Mouse (Mus musculus): Measurements from ENCODE around the gene Hmga1b. TPM values are rescaled to one million over a fixed set of nuclear protein-coding genes. Genes with fewer than 3 reads are reported as not detected.
"Not testable (repeated sequence)": the region's sequence is repeated elsewhere in the genome, so short reads cannot be mapped to it uniquely, and the experiment has no call there.

The Hmga1b gene
- polyA plus RNA-seq, 1 experiment from 2014 or later, result 1.5 TPM

GRCm38 (mm10) chr11:120775774-120776469, 13.3 kb downstream of the Hmga1b start:
- no peaks in the 10 kb centered on the region for H3K9me3 ChIP-seq (replicated peaks; ENCODE audit: control insufficient read depth, low read length)
- H3K27me3 ChIP-seq (ENCODE audit: control insufficient read depth, insufficient read depth, low read depth, low read length), result no peaks in the 10 kb centered on the region
- no peak overlapping the region for H3K4me3 ChIP-seq (ENCODE audit: low read depth, low read length)
- 20% methylated on average over 15 of the region's 15 CpGs for WGBS (ENCODE audit: insufficient replicate concordance)
- H3K27ac ChIP-seq (ENCODE audit: low read length), result no peak overlapping the region
- no peak overlapping the region for H3K4me2 ChIP-seq (ENCODE audit: low read depth, low read length)
- peak; percentile 79 for ATAC-seq (ENCODE audit: low read depth)
- no peaks in the 10 kb centered on the region for H3K4me1 ChIP-seq (ENCODE audit: control insufficient read depth, low read depth, low read length)
- H3K36me3 ChIP-seq (ENCODE audit: control insufficient read depth, insufficient read depth), result no peaks in the 10 kb centered on the region
- H3K9ac ChIP-seq (ENCODE audit: low read depth, low read length), result no peak overlapping the region

GRCm38 (mm10) chr11:120777123-120777522, 14.5 kb downstream of the Hmga1b start:
- no peaks in the 10 kb centered on the region for H3K36me3 ChIP-seq (ENCODE audit: control insufficient read depth, insufficient read depth)
- no peak overlapping the region for H3K4me2 ChIP-seq (ENCODE audit: low read depth, low read length)
- H3K27ac ChIP-seq (ENCODE audit: low read length), result no peak overlapping the region
- no peaks in the 10 kb centered on the region for H3K4me1 ChIP-seq (ENCODE audit: control insufficient read depth, low read depth, low read length)
- no peak overlapping the region for H3K4me3 ChIP-seq (ENCODE audit: low read depth, low read length)
- no peak overlapping the region for H3K9ac ChIP-seq (ENCODE audit: low read depth, low read length)
- 40% methylated on average over 6 of the region's 6 CpGs for WGBS (ENCODE audit: insufficient replicate concordance)
- no peak for ATAC-seq (ENCODE audit: low read depth)
- H3K9me3 ChIP-seq (replicated peaks; ENCODE audit: control insufficient read depth, low read length), result no peaks in the 10 kb centered on the region
- H3K27me3 ChIP-seq (ENCODE audit: control insufficient read depth, insufficient read depth, low read depth, low read length), result no peaks in the 10 kb centered on the region

GRCm38 (mm10) chr11:120779876-120780275, 17.3 kb downstream of the Hmga1b start:
- Histone ChIP-seq H3K36me3 (ENCODE audit: control insufficient read depth, insufficient read depth) (no peaks in the 10 kb centered on the region), H3K9ac (ENCODE audit: low read depth, low read length) (no peak overlapping the region), H3K27me3 (ENCODE audit: control insufficient read depth, insufficient read depth, low read depth, low read length) (no peaks in the 10 kb centered on the region), H3K9me3 (replicated peaks; ENCODE audit: control insufficient read depth, low read length) (no peaks in the 10 kb centered on the region), H3K4me2 (ENCODE audit: low read depth, low read length) (no peak overlapping the region), H3K4me1 (ENCODE audit: control insufficient read depth, low read depth, low read length) (peaks cover 10% of the 10 kb centered on the region), H3K27ac (ENCODE audit: low read length) (no peak overlapping the region), H3K4me3 (ENCODE audit: low read depth, low read length) (no peak overlapping the region)
- no peak for ATAC-seq (ENCODE audit: low read depth)
- 78% methylated on average over 1 of the region's 1 CpGs for WGBS (ENCODE audit: insufficient replicate concordance)

GRCm38 (mm10) chr11:120781361-120781760, 18.8 kb downstream of the Hmga1b start:
- H3K9ac ChIP-seq (ENCODE audit: low read depth, low read length); H3K27ac ChIP-seq (ENCODE audit: low read length); H3K27me3 ChIP-seq (ENCODE audit: control insufficient read depth, insufficient read depth, low read depth, low read length); H3K4me3 ChIP-seq (ENCODE audit: low read depth, low read length); ATAC-seq (ENCODE audit: low read depth); H3K36me3 ChIP-seq (ENCODE audit: control insufficient read depth, insufficient read depth); H3K9me3 ChIP-seq (replicated peaks; ENCODE audit: control insufficient read depth, low read length); H3K4me2 ChIP-seq (ENCODE audit: low read depth, low read length): not testable (repeated sequence)
- peaks cover 19% of the 10 kb centered on the region for H3K4me1 ChIP-seq (ENCODE audit: control insufficient read depth, low read depth, low read length)
- WGBS (ENCODE audit: insufficient replicate concordance), result 88% methylated on average over 6 of the region's 6 CpGs

GRCm38 (mm10) chr11:120783426-120784063, 21.0 kb downstream of the Hmga1b start:
- no peak for ATAC-seq (ENCODE audit: low read depth)
- no peaks in the 10 kb centered on the region for H3K9me3 ChIP-seq (replicated peaks; ENCODE audit: control insufficient read depth, low read length)
- 3% methylated on average over 42 of the region's 42 CpGs for WGBS (ENCODE audit: insufficient replicate concordance)

GRCm38 (mm10) chr11:120784064-120784791, 21.6 kb downstream of the Hmga1b start, which contains the start of the genes Rfng and Gps1:
TSS of gene Rfng (minus strand) at chr11:120784207.
TSS of gene Gps1 (plus strand) at chr11:120784272.
- Histone ChIP-seq H3K9ac (ENCODE audit: low read depth, low read length) (peak within 1 kb of the TSS; percentile 95), H3K9me3 (replicated peaks; ENCODE audit: control insufficient read depth, low read length) (no peaks in the 10 kb centered on the region), H3K4me2 (ENCODE audit: low read depth, low read length) (peak within 1 kb of the TSS; percentile 99), H3K4me1 (ENCODE audit: control insufficient read depth, low read depth, low read length) (peaks cover 19% of the 10 kb centered on the region), H3K36me3 (ENCODE audit: control insufficient read depth, insufficient read depth) (peaks cover 11% of the 10 kb centered on the region), H3K27ac (ENCODE audit: low read length) (peak within 1 kb of the TSS; percentile 78), H3K4me3 (ENCODE audit: low read depth, low read length) (peak within 1 kb of the TSS; percentile 87), H3K27me3 (ENCODE audit: control insufficient read depth, insufficient read depth, low read depth, low read length) (no peaks in the 10 kb centered on the region)
- 0% methylated on average over 75 of the region's 107 CpGs for WGBS (ENCODE audit: insufficient replicate concordance)
- peak; percentile 82 for ATAC-seq (ENCODE audit: low read depth)

More at GRCm38 (mm10) chr11:120783426-120784063, 21.0 kb downstream of the Hmga1b start:
- H3K4me1 ChIP-seq (ENCODE audit: control insufficient read depth, low read depth, low read length), result peaks cover 19% of the 10 kb centered on the region
- H3K4me3 ChIP-seq (ENCODE audit: low read depth, low read length), result peak overlapping the region; percentile 87
- H3K4me2 ChIP-seq (ENCODE audit: low read depth, low read length), result peak overlapping the region; percentile 99
- no peaks in the 10 kb centered on the region for H3K27me3 ChIP-seq (ENCODE audit: control insufficient read depth, insufficient read depth, low read depth, low read length)
- peak overlapping the region; percentile 78 for H3K27ac ChIP-seq (ENCODE audit: low read length)
- peaks cover 7% of the 10 kb centered on the region for H3K36me3 ChIP-seq (ENCODE audit: control insufficient read depth, insufficient read depth)
- peak overlapping the region; percentile 95 for H3K9ac ChIP-seq (ENCODE audit: low read depth, low read length)

GRCm38 (mm10) chr11:120785145-120785544, 22.6 kb downstream of the Hmga1b start:
- Histone ChIP-seq H3K9ac (ENCODE audit: low read depth, low read length) (peak overlapping the region; percentile 95), H3K4me1 (ENCODE audit: control insufficient read depth, low read depth, low read length) (peaks cover 19% of the 10 kb centered on the region), H3K36me3 (ENCODE audit: control insufficient read depth, insufficient read depth) (peaks cover 20% of the 10 kb centered on the region), H3K4me2 (ENCODE audit: low read depth, low read length) (peak overlapping the region; percentile 99), H3K4me3 (ENCODE audit: low read depth, low read length) (peak overlapping the region; percentile 87), H3K27me3 (ENCODE audit: control insufficient read depth, insufficient read depth, low read depth, low read length) (no peaks in the 10 kb centered on the region), H3K27ac (ENCODE audit: low read length) (no peak overlapping the region; the same call in 1 of the 2 replicates), H3K9me3 (replicated peaks; ENCODE audit: control insufficient read depth, low read length) (no peaks in the 10 kb centered on the region)
- WGBS (ENCODE audit: insufficient replicate concordance), result 31% methylated on average over 9 of the region's 9 CpGs
- ATAC-seq (ENCODE audit: low read depth), result no peak

GRCm38 (mm10) chr11:120788460-120788859, 25.9 kb downstream of the Hmga1b start:
- 83% methylated on average over 9 of the region's 10 CpGs for WGBS (ENCODE audit: insufficient replicate concordance)
- not testable (repeated sequence) for H3K27ac ChIP-seq (ENCODE audit: low read length); ATAC-seq (ENCODE audit: low read depth); H3K9ac ChIP-seq (ENCODE audit: low read depth, low read length); H3K4me2 ChIP-seq (ENCODE audit: low read depth, low read length); H3K9me3 ChIP-seq (replicated peaks; ENCODE audit: control insufficient read depth, low read length); H3K4me3 ChIP-seq (ENCODE audit: low read depth, low read length); H3K27me3 ChIP-seq (ENCODE audit: control insufficient read depth, insufficient read depth, low read depth, low read length)
- Histone ChIP-seq H3K36me3 (ENCODE audit: control insufficient read depth, insufficient read depth) (peaks cover 48% of the 10 kb centered on the region), H3K4me1 (ENCODE audit: control insufficient read depth, low read depth, low read length) (peaks cover 13% of the 10 kb centered on the region)

All from liver, embryonic 16.5 days (tissue).